Mouse (Mus musculus) bone marrow macrophage, adult 2 months (primary cell): ENCODE measurements around the gene Tmigd1. TPM values are rescaled to one million over a fixed set of nuclear protein-coding genes. Genes with fewer than 3 reads are reported as not detected.

ENCODE experiments used
- H3K27ac ChIP-seq: 2 replicates; pipeline ENCODE4 v1.5.1; 2012; ENCODE audit warnings: low read depth, low read length; ENCODE audit not compliant: insufficient read depth
- H3K4me1 ChIP-seq: 2 replicates; pipeline ENCODE4 v1.6.1; 2012; ENCODE audit warnings: low read length; ENCODE audit not compliant: control insufficient read depth, insufficient read depth
- H3K4me3 ChIP-seq: 2 replicates; pipeline ENCODE4 v1.5.1; 2012; ENCODE audit warnings: mild to moderate bottlenecking, low read length, moderate library complexity; ENCODE audit not compliant: insufficient read depth
- CTCF ChIP-seq: IDR thresholded peaks from 2 replicates; pipeline ENCODE4 v1.5.1; 2012; ENCODE audit warnings: low read depth, mild to moderate bottlenecking, low read length, moderate library complexity
- POLR2A ChIP-seq: IDR thresholded peaks from 2 replicates; pipeline ENCODE4 v1.6.1; 2012; ENCODE audit warnings: mild to moderate bottlenecking, low read depth, low read length, borderline replicate concordance
- polyA plus RNA-seq: library from polyadenylated mRNA; stranded (reverse); fragments of >200 nt; gene quantifications from 2 replicates; pipeline ENCODE4 v1.2.4, GENCODE M21; 2012; ENCODE audit not compliant: missing spikeins, insufficient read depth, insufficient read length

The Tmigd1 gene
- not detected in 2 replicates for polyA plus RNA-seq

- TF ChIP-seq POLR2A, result no peak
- no peak for TF ChIP-seq CTCF
- Histone ChIP-seq H3K4me3 (no peak within 1 kb of the TSS), H3K27ac (peak within 1 kb of the TSS; percentile 5), H3K4me1 (peaks cover 44% of the 10 kb centered on the region)
Measured at GRCm38 (mm10) chr11:76901579-76902361, at the start of gene Tmigd1. TSS of gene Tmigd1 (plus strand) at chr11:76902159.

- peaks cover 46% of the 10 kb centered on the region for H3K4me1 ChIP-seq
- H3K27ac ChIP-seq, result no peak overlapping the region
- no peak for TF ChIP-seq CTCF
- no peak for TF ChIP-seq POLR2A
- no peak overlapping the region for H3K4me3 ChIP-seq
Measured at GRCm38 (mm10) chr11:76854475-76855341, 47.3 kb upstream of the Tmigd1 start.

- no peak overlapping the region for H3K4me3 ChIP-seq
- H3K27ac ChIP-seq, result peak overlapping the region; percentile 94
- no peak for TF ChIP-seq POLR2A
- TF ChIP-seq CTCF, result no peak
- H3K4me1 ChIP-seq, result peaks cover 51% of the 10 kb centered on the region
Measured at GRCm38 (mm10) chr11:76856601-76857000, 45.4 kb upstream of the Tmigd1 start.

- TF ChIP-seq CTCF (no peak), POLR2A (no peak)
- peaks cover 51% of the 10 kb centered on the region for H3K4me1 ChIP-seq
- H3K4me3 ChIP-seq, result no peak overlapping the region; the same call in 1 of the 2 replicates
- H3K27ac ChIP-seq, result peak overlapping the region; percentile 94
Measured at GRCm38 (mm10) chr11:76857111-76857510, 44.8 kb upstream of the Tmigd1 start.

- H3K27ac ChIP-seq, result peak overlapping the region; percentile 94
Measured at GRCm38 (mm10) chr11:76858781-76859180, 43.2 kb upstream of the Tmigd1 start.

GRCm38 (mm10) chr11:76859261-76859660 lies 42.7 kb upstream of the Tmigd1 start:
- no peak for TF ChIP-seq CTCF
- TF ChIP-seq POLR2A, result no peak
- Histone ChIP-seq H3K4me3 (peak overlapping the region; percentile 50), H3K4me1 (peaks cover 51% of the 10 kb centered on the region), H3K27ac (peak overlapping the region; percentile 94)

More at GRCm38 (mm10) chr11:76858781-76859180, 43.2 kb upstream of the Tmigd1 start:
- TF ChIP-seq POLR2A, result no peak
- no peak for TF ChIP-seq CTCF
- Histone ChIP-seq H3K4me3 (peak overlapping the region; percentile 50), H3K4me1 (peaks cover 51% of the 10 kb centered on the region)

GRCm38 (mm10) chr11:76861185-76861584 lies 40.8 kb upstream of the Tmigd1 start:
- Histone ChIP-seq H3K27ac (no peak overlapping the region), H3K4me1 (peaks cover 34% of the 10 kb centered on the region), H3K4me3 (no peak overlapping the region)
- TF ChIP-seq POLR2A (no peak), CTCF (no peak)

- Histone ChIP-seq H3K4me1 (peaks cover 4% of the 10 kb centered on the region; the same call in 1 of the 2 replicates), H3K27ac (no peak overlapping the region), H3K4me3 (no peak overlapping the region)
- TF ChIP-seq CTCF (no peak), POLR2A (no peak)
Measured at GRCm38 (mm10) chr11:76872556-76873234, 29.3 kb upstream of the Tmigd1 start.

GRCm38 (mm10) chr11:76873865-76874264 lies 28.1 kb upstream of the Tmigd1 start:
- Histone ChIP-seq H3K4me1 (peaks cover 4% of the 10 kb centered on the region; the same call in 1 of the 2 replicates), H3K27ac (no peak overlapping the region), H3K4me3 (no peak overlapping the region)
- TF ChIP-seq POLR2A, result no peak
- TF ChIP-seq CTCF, result no peak
